In the genomic region with DNA sequence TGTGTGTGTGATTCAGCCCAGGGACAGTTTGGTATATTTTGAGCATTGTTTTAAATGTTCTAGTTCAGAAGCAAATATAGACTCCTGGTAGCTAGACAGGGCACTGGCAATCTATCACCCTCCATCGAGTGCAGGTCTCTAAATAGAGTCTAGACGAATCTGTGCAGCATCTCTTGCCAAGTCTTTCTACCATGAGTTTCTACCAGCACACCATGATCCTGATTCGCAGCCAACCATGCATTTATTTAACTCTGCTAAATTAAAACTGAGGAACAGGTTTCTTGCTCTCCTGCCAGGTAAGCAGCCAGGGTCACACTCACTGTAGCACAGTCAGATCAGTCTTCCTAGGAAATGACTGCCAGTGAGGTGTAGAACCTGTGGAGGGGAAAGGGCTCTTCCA, we compare ENCODE assay signal across 12 mouse cellular contexts.
DNase-seq lines count a peak whose midpoint lies in the region; ATAC-seq and TF ChIP-seq lines count a peak whose summit lies in the region.
"Had no signal": no experiment of that assay in that cellular context is flagged by ENCODE, and none has a peak within 500 bp of the region (broad histone marks: within the 10 kb centered on the region; RNA-seq: fewer than 3 reads in every experiment).

No protein-coding gene starts in this region.

- no peak overlapping the region for H3K9ac ChIP-seq in hindbrain, postnatal 0 days (replicated peaks; ENCODE audit: low read length)
- H3K9ac ChIP-seq in hindbrain, embryonic 12.5 days, result no peak overlapping the region
- H3K9ac ChIP-seq: limb, embryonic 12.5 days had no signal

- no peaks in the 10 kb centered on the region for H3K27me3 ChIP-seq in hindbrain, postnatal 0 days (ENCODE audit: insufficient read depth, low read length)
- no peaks in the 10 kb centered on the region for H3K27me3 ChIP-seq in hindbrain, embryonic 12.5 days
- H3K27me3 ChIP-seq: limb, embryonic 12.5 days had no signal

- no peak for ATAC-seq in hindbrain, postnatal 0 days
- ATAC-seq in hindbrain, embryonic 12.5 days (ENCODE audit: low FRiP score), result no peak
- ATAC-seq in activated CD4-positive, CD25-positive, alpha-beta regulatory T cell, adult 4 months, result no peak

- no peak overlapping the region for H3K27ac ChIP-seq in hindbrain, postnatal 0 days
- H3K27ac ChIP-seq in hindbrain, embryonic 12.5 days, result no peak overlapping the region
- H3K27ac ChIP-seq: limb, embryonic 12.5 days had no signal

- peak; percentile 56 for DNase-seq in hindbrain, postnatal 0 days (ENCODE audit: low spot score)
- peak; percentile 18 for DNase-seq in cerebellum, adult 11-12 months
- DNase-seq in cerebellum, adult 9-10 months, result peak; percentile 46
- DNase-seq in layer of hippocampus, postnatal 36 days, result peak; percentile 20 to 21
- no peak for DNase-seq in B cell, adult 2 months
- DNase-seq in spleen, adult 12 weeks (ENCODE audit: low spot score), result no peak
- DNase-seq: adrenal gland, postnatal 36 days; embryo, embryonic 11 days; lung, adult 18-20 months had no signal

- no peak overlapping the region for H3K4me2 ChIP-seq in hindbrain, postnatal 0 days (ENCODE audit: low read depth, low read length)
- no peak overlapping the region for H3K4me2 ChIP-seq in hindbrain, embryonic 12.5 days (replicated peaks)
- H3K4me2 ChIP-seq: limb, embryonic 12.5 days had no signal

- no peaks in the 10 kb centered on the region for H3K9me3 ChIP-seq in hindbrain, postnatal 0 days (ENCODE audit: low read length)
- no peaks in the 10 kb centered on the region for H3K9me3 ChIP-seq in hindbrain, embryonic 12.5 days (replicated peaks)
- H3K9me3 ChIP-seq: limb, embryonic 12.5 days had no signal

- H3K4me1 ChIP-seq in hindbrain, postnatal 0 days (ENCODE audit: insufficient read depth, low read length), result no peaks in the 10 kb centered on the region
- no peaks in the 10 kb centered on the region for H3K4me1 ChIP-seq in hindbrain, embryonic 12.5 days
- H3K4me1 ChIP-seq: limb, embryonic 12.5 days had no signal

- TF ChIP-seq CTCF in hindbrain, postnatal 0 days (IDR thresholded peaks at IDR 0.05; ENCODE audit: low read depth), result no peak

- no peak overlapping the region for H3K4me3 ChIP-seq in hindbrain, postnatal 0 days (ENCODE audit: low read length)
- H3K4me3 ChIP-seq in hindbrain, embryonic 12.5 days, result no peak overlapping the region
- H3K4me3 ChIP-seq: limb, embryonic 12.5 days had no signal

- no peaks in the 10 kb centered on the region for H3K36me3 ChIP-seq in hindbrain, postnatal 0 days (ENCODE audit: insufficient read depth, low read length)
- no peaks in the 10 kb centered on the region for H3K36me3 ChIP-seq in hindbrain, embryonic 12.5 days
- H3K36me3 ChIP-seq: limb, embryonic 12.5 days had no signal

- 45% methylated on average over 3 of the region's 3 CpGs for WGBS in hindbrain, postnatal 0 days
- 90% methylated on average over 3 of the region's 3 CpGs for WGBS in hindbrain, embryonic 12.5 days

Comparison
In these comparisons a context has a peak if more than half of its experiments do, and no peak if none do; other contexts are left out.
1. DNase-seq: peak in hindbrain, postnatal 0 days (single experiment), cerebellum, adult 11-12 months (single experiment), cerebellum, adult 9-10 months (single experiment) and layer of hippocampus, postnatal 36 days (2 of 2); none in B cell, adult 2 months (0 of 2) and spleen, adult 12 weeks (single experiment).